Mouse (Mus musculus): Measurements from ENCODE around the gene Cwc27. TPM values are rescaled to one million over a fixed set of nuclear protein-coding genes. Genes with fewer than 3 reads are reported as not detected.

The Cwc27 gene
- total and polyA plus RNA-seq, 3 experiments: 0.52 to 14.3 (median 14.2) TPM

- DNase-seq: no peak
These were observed 201.8 kb downstream of the Cwc27 start for GRCm38 (mm10) chr13:104615111-104615510.

GRCm38 (mm10) chr13:104611296-104611695, 205.6 kb downstream of the Cwc27 start:
- no peak for DNase-seq

- DNase-seq: peak; percentile 42
These were observed 206.5 kb downstream of the Cwc27 start for GRCm38 (mm10) chr13:104610210-104611111.

GRCm38 (mm10) chr13:104608516-104608915, 208.4 kb downstream of the Cwc27 start:
- DNase-seq: no peak

DNA sequence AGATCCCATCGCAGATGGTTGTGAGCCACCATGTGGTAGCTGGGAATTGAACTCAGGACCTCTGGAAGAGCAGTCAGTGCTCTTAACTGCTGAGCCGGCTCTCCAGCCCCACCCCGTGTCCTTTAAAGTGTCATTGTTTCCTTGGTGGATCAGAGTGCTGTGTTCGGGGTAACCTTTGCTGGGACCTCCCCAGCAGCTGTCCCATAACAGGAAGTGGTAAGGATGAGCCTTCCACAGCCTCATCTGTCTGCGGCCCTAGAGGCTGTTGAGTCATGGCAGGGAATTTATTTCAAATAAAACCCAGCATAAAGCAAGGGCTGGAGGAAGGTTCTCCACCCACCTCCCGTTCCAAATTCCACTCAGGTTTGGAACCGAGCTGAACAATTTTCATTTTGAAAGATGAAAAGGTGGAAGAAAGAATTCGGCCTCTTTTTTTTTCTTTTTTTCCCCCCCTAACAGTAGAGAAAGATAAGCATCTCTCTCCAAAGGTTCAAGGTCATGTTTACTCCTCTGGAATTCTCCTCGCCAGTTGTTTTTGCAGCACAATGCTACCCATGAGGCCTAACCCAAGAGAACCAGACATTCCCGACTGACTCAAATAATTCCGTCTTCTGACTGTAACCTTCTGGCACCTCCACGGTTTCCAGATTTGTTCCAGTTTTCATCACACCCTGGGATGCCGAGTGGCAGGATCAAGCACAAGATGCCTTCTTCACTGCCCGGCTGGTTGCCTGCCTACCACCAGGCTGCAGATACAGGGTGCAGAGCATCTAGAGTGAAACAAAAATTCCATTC, 210.0 kb downstream of the Cwc27 start:
- no peak for DNase-seq

DNA sequence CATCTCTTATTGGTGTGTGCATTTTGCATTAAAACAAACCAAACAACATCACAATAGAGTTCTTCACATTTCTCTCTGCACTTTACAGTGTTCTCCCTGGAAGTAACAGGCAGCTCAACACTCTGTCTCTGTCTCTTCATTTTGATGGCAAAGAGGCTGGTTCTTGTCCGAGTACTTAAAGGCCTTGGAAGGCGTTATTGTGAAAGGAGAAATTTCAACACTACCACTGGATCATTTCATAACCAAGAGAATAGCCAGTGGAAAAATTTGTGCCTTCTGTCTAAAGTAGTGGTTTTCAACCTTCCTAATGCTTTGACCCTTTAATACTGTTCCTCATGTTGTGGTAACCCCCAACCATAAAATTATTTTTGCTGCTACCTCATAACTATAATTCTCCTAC, 211.8 kb downstream of the Cwc27 start:
- DNase-seq: peak; percentile 21

GRCm38 (mm10) chr13:104602197-104602596, 214.7 kb downstream of the Cwc27 start:
- no peak for DNase-seq

- DNase-seq: peak; percentile 19
These were observed 215.2 kb downstream of the Cwc27 start for GRCm38 (mm10) chr13:104601783-104602182.

DNA sequence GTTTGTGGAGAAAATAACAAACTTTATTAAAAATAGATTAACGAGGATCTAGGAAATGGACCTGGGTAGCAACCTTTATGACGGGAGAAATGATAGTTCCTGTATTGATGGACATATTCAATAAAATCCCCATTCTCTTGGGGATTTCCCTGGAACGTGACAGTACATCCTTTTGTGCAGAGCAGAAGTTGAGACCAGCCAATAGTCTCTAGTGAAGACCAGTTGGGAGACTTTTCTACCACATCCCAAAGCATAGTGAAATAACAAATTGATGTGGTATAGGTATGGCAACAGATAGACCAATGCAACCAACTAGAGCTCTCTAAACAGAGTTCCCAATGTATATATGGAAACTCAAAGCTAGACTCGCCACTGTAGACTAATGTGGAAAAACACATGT, 220.7 kb downstream of the Cwc27 start:
- DNase-seq: no peak

GRCm38 (mm10) chr13:104594820-104595351, 222.1 kb downstream of the Cwc27 start:
- DNase-seq: no peak

DNA sequence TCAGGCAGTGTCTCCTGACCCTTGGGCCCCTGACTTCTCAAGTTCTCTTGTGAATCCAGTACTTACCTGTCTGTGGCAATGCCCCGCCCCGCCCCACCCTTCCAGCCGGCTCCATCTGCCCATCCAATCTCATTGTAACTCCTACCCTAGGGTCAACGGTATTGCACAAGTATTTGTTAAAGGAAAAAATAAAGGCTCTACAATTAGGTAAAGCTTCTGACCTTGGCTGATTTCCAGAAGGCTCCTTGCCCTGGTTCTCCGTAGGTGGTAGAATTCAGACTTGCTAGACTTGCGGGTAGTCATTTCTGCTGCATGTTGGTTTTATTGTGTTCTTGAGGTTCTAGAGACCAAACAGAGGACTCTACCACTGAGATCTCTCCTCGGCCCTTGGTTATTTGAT, 226.0 kb downstream of the Cwc27 start:
- DNase-seq: no peak

GRCm38 (mm10) chr13:104590097-104590607, 226.8 kb downstream of the Cwc27 start:
- no peak for DNase-seq

- DNase-seq: peak; percentile 19
These were observed 228.6 kb downstream of the Cwc27 start for GRCm38 (mm10) chr13:104588383-104588782.

Other genes with a start within 250 kb of the Cwc27 start
- gene Srek1ip1, start 24.7 kb downstream of the Cwc27 start, total RNA-seq (2021): 10 to 100 TPM; 16.4 to 21.9 TPM
- gene Srek1ip1, start 24.7 kb downstream of the Cwc27 start, polyA plus RNA-seq (2012; rRNA removed): 3.2 TPM in 2 replicates
- gene Shisal2b, start 46.8 kb upstream of the Cwc27 start, total RNA-seq (2021): not detected
- gene Shisal2b, start 46.8 kb upstream of the Cwc27 start, polyA plus RNA-seq (2012; rRNA removed): 0.12 TPM in 1 of 2 replicates, not detected in the other
- gene Rgs7bp, start 237.8 kb upstream of the Cwc27 start, total RNA-seq (2021): 1 to 10 TPM; 1.2 to 1.6 TPM
- gene Rgs7bp, start 237.8 kb upstream of the Cwc27 start, polyA plus RNA-seq (2012; rRNA removed): 0.37 and 0.58 TPM in 2 replicates